Mouse (Mus musculus) CD8-positive naive resting alpha-beta T cell, adult 2 months (primary cell): Measurements from ENCODE around the gene Zswim3.
"Not testable (repeated sequence)": the region's sequence is repeated elsewhere in the genome, so short reads cannot be mapped to it uniquely, and the experiment has no call there.

Experiments used
- DNase-seq, 2 experiments: peaks; one replicate each; pipeline ENCODE4 v3.0.0; 2022; ENCODE audit warnings: low read depth in 2 of 2, low spot score in 2 of 2

Gene Zswim3

GRCm38 (mm10) chr2:164845782-164846181, 40.9 kb downstream of the Zswim3 start:
- peak in 1 of 2 experiments; percentile 34 for DNase-seq

DNA sequence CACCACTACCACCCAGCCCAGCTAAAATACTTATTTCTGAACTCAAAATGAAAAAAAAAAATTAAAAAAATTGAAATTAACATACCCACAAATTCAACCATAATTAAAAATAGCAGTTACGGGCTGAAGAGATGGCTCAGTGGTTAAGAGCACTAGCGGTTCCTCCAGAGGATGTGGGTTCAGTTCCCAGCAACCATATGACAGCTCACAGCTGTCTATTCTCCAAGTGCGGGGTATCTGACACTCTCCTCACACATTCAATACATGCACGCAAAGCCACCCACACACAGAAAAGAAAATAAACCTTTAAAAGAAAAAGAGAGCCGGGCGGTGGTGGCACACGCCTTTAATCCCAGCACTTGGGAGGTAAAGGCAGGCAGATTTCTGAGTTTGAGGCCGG, 45.2 kb downstream of the Zswim3 start:
- DNase-seq: no peak

- not testable (repeated sequence) for DNase-seq
These were observed 50.7 kb downstream of the Zswim3 start for GRCm38 (mm10) chr2:164855572-164855971.

GRCm38 (mm10) chr2:164856309-164857100, 51.6 kb downstream of the Zswim3 start:
- DNase-seq: no peak

GRCm38 (mm10) chr2:164857101-164857821, 52.4 kb downstream of the Zswim3 start, which contains the start of gene Pltp:
TSS of gene Pltp (minus strand) at chr2:164857711.
- DNase-seq: peak in 1 of 2 experiments; percentile 36

- DNase-seq: no peak
These were observed 53.1 kb downstream of the Zswim3 start for GRCm38 (mm10) chr2:164857842-164858553.

DNA sequence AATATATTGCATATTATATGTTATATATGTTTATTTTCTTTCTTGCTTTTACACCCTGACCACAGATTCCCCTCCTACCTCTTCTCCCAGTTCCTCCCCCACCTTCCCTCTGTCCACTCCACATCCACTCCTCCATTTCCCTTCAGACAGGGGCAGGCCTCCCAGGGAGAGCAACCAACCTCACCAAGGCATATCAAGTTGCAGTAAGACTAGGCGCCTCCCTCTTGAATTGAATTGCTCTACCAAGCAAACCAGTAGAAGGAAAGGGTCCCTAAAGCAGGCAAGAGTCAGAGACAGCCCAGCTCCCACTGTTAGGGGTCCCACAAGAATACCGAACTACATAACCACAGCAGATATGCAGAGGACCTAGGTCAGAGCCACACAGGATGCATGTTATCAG, 54.3 kb downstream of the Zswim3 start:
- DNase-seq: no peak

DNA sequence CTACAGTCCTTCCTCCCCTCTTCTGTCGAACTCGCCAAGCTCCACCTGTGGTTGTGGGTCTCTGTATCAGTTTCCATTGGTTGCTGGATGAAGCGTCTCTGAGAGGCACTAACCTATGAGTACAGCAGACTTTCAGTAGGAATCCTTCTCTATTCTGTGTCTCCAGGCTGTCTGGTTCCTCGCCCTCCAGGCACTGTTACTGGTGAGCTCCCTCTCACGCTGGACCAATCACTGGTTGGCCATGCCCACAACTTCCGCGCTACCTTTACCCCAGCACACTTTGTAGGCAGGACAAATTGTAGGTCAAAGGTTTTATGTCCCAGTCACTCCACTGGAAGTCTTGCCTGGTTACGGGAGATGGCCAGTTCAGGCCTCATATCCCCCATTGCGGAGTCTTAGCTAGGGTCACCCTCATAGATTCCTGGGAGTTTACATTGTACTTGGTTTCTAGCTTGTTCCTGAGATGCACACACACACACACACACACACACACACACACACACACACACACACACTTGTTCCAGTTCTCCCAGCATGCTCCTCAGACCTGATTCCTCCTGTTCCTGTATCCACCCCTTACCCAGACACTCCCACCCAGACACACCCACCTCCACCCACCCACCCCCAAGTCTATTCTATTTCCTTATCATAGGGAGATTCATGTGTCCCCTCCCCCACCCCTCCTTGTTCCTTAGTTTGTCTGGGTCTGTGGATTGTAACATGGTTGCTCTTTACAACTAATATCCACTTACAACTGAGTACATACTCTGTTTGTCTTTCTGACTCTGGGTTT, 54.9 kb downstream of the Zswim3 start:
- no peak for DNase-seq

DNA sequence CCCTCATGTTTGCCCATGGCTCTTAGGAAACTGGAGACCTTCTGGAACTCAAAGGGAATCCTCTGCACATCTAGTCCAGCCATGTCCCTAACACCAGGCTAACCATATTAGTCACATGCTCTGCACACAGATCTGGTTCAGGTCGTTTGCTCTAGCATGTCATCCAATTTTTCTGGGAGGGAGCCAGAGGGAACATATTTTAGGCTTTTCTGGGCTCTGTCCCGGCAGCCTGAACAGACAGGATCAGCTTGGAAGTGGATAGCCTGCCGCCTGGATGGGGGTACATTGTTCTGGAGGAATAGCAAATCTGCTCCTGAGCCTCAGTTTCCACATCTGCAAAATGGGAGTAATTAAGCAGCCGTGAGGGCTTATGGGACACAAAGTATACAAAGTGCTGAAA, 56.2 kb downstream of the Zswim3 start:
- no peak for DNase-seq

DNA sequence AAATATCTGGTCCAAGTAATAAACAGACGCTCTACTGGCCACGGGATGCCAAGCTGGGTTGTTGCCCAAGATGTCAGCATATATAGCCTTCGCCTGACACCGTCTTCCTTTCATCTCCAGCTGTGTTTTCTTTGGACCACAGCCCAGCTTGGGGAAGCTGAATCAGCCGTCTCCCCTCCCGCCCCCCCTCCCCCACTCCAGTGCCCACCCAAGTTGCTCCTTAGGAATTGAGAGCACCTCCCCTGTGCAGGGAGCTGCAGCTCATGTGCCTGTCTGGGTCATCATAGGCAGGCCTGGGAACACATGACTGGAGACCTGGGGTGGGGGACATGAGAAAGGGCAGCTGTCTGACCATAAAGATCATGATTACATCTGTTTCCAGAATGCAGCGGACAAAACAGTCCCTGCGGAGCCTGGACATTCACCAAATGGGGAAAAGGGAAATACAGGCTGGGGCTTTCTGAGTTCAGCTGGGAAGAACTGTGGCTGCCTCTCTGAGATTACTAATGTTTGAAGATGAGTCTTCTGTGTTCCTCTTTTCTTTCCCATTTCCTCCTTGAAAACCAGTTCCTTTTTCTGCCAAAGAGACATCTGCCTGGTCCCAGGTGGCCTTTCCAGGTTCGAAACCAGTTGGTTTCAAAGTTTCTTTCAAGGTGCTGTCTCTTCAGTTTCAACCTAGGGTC, 57.4 kb downstream of the Zswim3 start:
- no peak for DNase-seq

GRCm38 (mm10) chr2:164863411-164863810, 58.5 kb downstream of the Zswim3 start:
- DNase-seq: not testable (repeated sequence)

DNA sequence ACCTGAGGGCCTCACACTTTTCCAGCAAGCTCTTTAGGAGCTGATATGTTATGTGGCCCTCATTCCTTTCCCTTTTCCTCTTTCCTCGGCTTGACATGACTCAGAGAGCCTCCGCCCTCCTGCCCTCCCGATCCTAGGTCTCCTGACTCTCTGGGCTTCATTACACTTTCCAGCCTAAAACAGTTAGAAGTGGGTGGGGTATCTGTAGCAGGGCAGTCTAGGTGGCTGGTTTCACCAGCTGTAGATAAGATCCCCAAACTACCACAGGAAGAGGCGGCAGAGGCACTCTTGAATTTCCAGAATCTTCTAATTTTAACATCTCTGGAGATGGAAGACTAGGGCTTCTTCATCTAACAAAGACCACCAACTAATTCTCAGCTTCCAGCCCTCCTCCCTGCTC, 59.7 kb downstream of the Zswim3 start:
- no peak for DNase-seq

DNA sequence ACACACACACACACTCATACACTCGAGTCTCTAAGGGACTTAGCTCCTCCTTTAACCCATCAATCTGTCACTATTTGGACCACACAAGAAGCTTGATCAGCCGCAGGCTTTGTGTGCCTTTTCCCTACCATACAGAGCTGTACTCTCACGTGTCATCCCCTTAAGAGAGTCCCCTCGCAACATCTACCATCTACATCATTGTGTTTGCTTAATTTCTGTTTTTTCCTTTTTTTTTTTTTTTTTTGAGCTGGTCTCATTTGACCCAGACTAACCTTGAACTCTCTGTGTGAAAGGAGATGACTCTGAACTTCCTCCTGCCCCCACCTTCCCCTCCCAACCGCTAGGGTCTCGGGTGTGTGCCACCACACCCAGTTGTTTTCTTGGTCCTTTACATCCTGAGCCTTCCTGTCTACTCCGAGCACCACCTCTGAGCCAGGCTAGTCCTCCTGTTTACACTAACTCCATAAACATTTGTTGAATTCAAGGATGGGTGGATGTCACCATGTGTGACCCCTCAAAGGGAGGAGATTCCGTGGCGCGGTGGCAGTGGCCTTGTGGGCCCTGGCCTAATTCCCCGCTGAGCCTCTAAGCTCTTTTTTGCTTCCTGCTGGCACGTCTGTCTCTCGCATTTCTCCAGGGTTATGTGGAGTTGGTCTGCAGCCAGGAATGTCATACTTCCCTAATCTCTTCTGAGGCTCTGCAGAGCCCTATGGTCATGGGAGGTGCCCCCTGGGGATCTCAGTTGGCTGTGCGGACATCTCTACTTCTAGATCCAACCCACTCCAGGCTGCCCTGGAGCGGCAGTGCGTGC, 62.0 kb downstream of the Zswim3 start:
- peak; percentile 21 to 44 for DNase-seq

- DNase-seq: no peak
These were observed 62.7 kb downstream of the Zswim3 start for GRCm38 (mm10) chr2:164867566-164867965.

DNA sequence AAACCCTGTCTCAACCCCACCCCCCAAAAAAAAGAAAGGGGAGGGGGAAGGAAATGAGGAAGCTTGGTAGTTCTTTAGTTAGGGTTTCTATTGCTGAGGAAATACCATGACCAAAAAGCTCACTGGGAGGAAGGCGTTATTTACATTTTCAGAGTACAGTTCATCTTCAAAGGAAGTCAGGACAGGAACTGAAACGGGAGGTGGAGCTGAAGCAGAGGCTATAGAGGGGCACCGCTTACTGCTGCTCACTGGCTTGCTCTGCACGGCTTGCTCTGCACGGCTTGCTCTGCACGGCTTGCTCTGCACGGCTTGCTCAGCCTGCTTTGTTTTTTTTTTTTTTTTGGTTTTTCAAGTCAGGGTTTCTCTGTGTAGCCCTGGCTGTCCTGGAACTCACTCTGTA, 63.6 kb downstream of the Zswim3 start:
- DNase-seq: no peak
